Mouse (Mus musculus) thymus, postnatal 0 days (tissue): ENCODE measurements around the gene Cdc6. TPM values are rescaled to one million over a fixed set of nuclear protein-coding genes. Genes with fewer than 3 reads are reported as not detected.

ENCODE experiments used
- DNase-seq: peaks from one replicate; pipeline ENCODE4 v3.0.0-alpha.2; 2015; ENCODE audit warnings: low spot score
- polyA plus RNA-seq: library from polyadenylated mRNA; unstranded; fragments of >200 nt; fragmentation: Nextera tagmentation; extraction: Ambion mirVana; gene quantifications from 2 replicates; pipeline ENCODE4 v1.2.1, GENCODE M21; 2015

Gene Cdc6
- polyA plus RNA-seq, 1 experiment from 2014 or later = 40.6 TPM

DNA sequence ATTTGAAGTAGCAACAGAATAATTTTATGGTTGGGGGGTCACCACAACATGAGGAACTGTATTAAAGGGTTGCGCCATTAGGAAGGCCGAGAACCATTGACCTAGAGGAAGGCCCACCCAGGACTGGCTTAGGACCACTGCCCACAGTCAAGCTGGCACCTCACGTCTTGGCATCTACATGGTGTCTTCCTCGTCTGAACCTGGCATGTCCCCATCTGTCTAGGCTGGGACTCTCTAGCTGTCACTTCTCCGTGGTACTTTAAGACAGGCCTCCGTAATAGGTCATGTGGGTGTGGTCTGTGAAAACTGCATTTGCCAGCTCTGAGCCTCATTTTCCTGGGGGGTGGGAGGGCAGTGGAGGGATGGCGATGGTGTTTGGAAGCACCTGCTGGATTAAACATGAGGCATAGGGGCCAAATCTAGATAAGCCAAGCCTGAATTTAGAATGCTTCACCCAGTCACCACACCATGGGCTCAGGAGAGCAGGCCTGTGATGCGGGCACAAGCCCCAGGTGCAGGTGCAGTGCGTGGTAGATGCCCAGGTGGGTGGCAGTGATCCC, 65.3 kb downstream of the Cdc6 start:
- DNase-seq = no peak

Other genes with a start within 250 kb of the Cdc6 start
- gene Gsdma, start 243.4 kb upstream of the Cdc6 start, polyA plus RNA-seq = 0.49 and 0.80 TPM in 2 replicates
- gene Psmd3, start 225.2 kb upstream of the Cdc6 start, polyA plus RNA-seq = 211 and 224 TPM in 2 replicates
- gene Csf3, start 206.5 kb upstream of the Cdc6 start, polyA plus RNA-seq = not detected in 2 replicates
- 48.3 and 48.5 TPM in 2 replicates for gene Med24, start 178.4 kb upstream of the Cdc6 start, polyA plus RNA-seq
- 7.3 and 9.1 TPM in 2 replicates for gene Thra, start 167.2 kb upstream of the Cdc6 start, polyA plus RNA-seq
- 2.6 and 3.0 TPM in 2 replicates for gene Nr1d1, start 132.5 kb upstream of the Cdc6 start, polyA plus RNA-seq
- gene Msl1, start 112.3 kb upstream of the Cdc6 start, polyA plus RNA-seq = 14.4 and 20.4 TPM in 2 replicates
- gene Casc3, start 102.9 kb upstream of the Cdc6 start, polyA plus RNA-seq = 21.8 and 23.8 TPM in 2 replicates
- gene Rapgefl1, start 71.0 kb upstream of the Cdc6 start, polyA plus RNA-seq = 0.86 and 1.1 TPM in 2 replicates
- gene Wipf2, start 44.2 kb upstream of the Cdc6 start, polyA plus RNA-seq = 5.6 and 7.5 TPM in 2 replicates
- gene Rara, start 20.0 kb downstream of the Cdc6 start, polyA plus RNA-seq = 40.4 and 41.0 TPM in 2 replicates
- 0.27 and 0.51 TPM in 2 replicates for gene Gjd3, start 75.2 kb downstream of the Cdc6 start, polyA plus RNA-seq
- gene Top2a, start 116.4 kb downstream of the Cdc6 start, polyA plus RNA-seq = 298 and 329 TPM in 2 replicates
- 85.0 and 98.4 TPM in 2 replicates for gene Igfbp4, start 133.4 kb downstream of the Cdc6 start, polyA plus RNA-seq
- 1.4 and 1.7 TPM in 2 replicates for gene Tns4, start 181.5 kb downstream of the Cdc6 start, polyA plus RNA-seq
- 36.2 and 37.4 TPM in 2 replicates for gene Ccr7, start 247.3 kb downstream of the Cdc6 start, polyA plus RNA-seq